ENCODE assay signal across 21 mouse cellular contexts in the genomic region with DNA sequence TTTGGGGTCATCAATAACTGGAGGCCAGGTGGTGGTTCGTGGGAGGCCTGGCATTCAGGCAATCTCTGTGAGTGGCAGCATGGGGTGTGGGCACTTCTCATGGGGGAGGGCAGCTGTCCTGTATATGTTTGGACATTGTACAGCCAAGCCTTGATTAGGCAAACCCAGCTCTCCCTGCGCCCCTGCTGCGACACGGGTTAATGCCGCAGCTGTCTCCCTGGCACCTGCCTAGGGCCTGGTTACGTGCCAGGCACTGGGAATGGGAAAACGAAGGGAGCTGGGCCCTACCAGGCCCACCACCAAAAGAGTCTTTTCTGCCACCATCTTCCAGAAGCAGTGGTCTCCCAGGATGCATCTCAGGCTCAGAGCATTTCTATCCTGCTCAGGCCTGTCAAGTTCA.
A peak's percentile ranks its signal among the peaks of the same experiment; 100 is the strongest.
DNase-seq lines count a peak whose midpoint lies in the region; ATAC-seq and TF ChIP-seq lines count a peak whose summit lies in the region.
"Had no signal": no experiment of that assay in that cellular context is flagged by ENCODE, and none has a peak within 500 bp of the region (broad histone marks: within the 10 kb centered on the region; RNA-seq: fewer than 3 reads in every experiment).

No protein-coding gene starts in this region.

- no peak overlapping the region for H3K27ac ChIP-seq in forebrain, postnatal 0 days (ENCODE audit: low read depth, low read length)
- no peak overlapping the region for H3K27ac ChIP-seq in forebrain, embryonic 15.5 days (replicated peaks)
- H3K27ac ChIP-seq in heart, embryonic 15.5 days = peak overlapping the region; percentile 31
- peak overlapping the region; percentile 20; the same call in 1 of the 2 replicates for H3K27ac ChIP-seq in midbrain, embryonic 10.5 days (replicated peaks)
- no peak overlapping the region for H3K27ac ChIP-seq in midbrain, embryonic 15.5 days
- peak overlapping the region; percentile 43; the same call in 1 of the 2 replicates for H3K27ac ChIP-seq in limb, embryonic 15.5 days
- H3K27ac ChIP-seq: embryonic facial prominence, embryonic 13.5 days; layer of hippocampus, adult 2 months; limb, embryonic 12.5 days; liver, embryonic 13.5 days had no signal

- intact Hi-C loops in heart, postnatal 25 days (cut with DNase I) = no loop called here

- H3K9ac ChIP-seq in forebrain, postnatal 0 days = no peak overlapping the region
- no peak overlapping the region for H3K9ac ChIP-seq in forebrain, embryonic 15.5 days (replicated peaks)
- H3K9ac ChIP-seq in heart, embryonic 15.5 days = no peak overlapping the region
- no peak overlapping the region for H3K9ac ChIP-seq in midbrain, embryonic 15.5 days
- no peak overlapping the region for H3K9ac ChIP-seq in limb, embryonic 15.5 days
- H3K9ac ChIP-seq: embryonic facial prominence, embryonic 13.5 days; limb, embryonic 12.5 days; liver, embryonic 13.5 days; lung, embryonic 14.5 days had no signal

- H3K4me2 ChIP-seq in forebrain, postnatal 0 days (ENCODE audit: low read depth) = no peak overlapping the region
- no peak overlapping the region for H3K4me2 ChIP-seq in forebrain, embryonic 15.5 days (replicated peaks)
- no peak overlapping the region for H3K4me2 ChIP-seq in heart, embryonic 15.5 days
- H3K4me2 ChIP-seq in midbrain, embryonic 15.5 days = no peak overlapping the region
- H3K4me2 ChIP-seq in limb, embryonic 15.5 days = no peak overlapping the region
- H3K4me2 ChIP-seq: embryonic facial prominence, embryonic 13.5 days; limb, embryonic 12.5 days; liver, embryonic 13.5 days; lung, embryonic 14.5 days had no signal

- H3K27me3 ChIP-seq in forebrain, postnatal 0 days (ENCODE audit: insufficient read depth, low read length) = no peaks in the 10 kb centered on the region
- H3K27me3 ChIP-seq in forebrain, embryonic 15.5 days = no peaks in the 10 kb centered on the region
- H3K27me3 ChIP-seq in heart, embryonic 15.5 days = no peaks in the 10 kb centered on the region
- peaks cover 6% of the 10 kb centered on the region; the same call in 1 of the 2 replicates for H3K27me3 ChIP-seq in midbrain, embryonic 10.5 days (ENCODE audit: low read depth, poor library complexity, severe bottlenecking)
- no peaks in the 10 kb centered on the region for H3K27me3 ChIP-seq in midbrain, embryonic 15.5 days (replicated peaks)
- H3K27me3 ChIP-seq in limb, embryonic 15.5 days = no peaks in the 10 kb centered on the region
- H3K27me3 ChIP-seq: embryonic facial prominence, embryonic 13.5 days; liver, embryonic 13.5 days had no signal

- 50% methylated on average over 7 of the region's 7 CpGs for WGBS in forebrain, postnatal 0 days
- WGBS in forebrain, embryonic 15.5 days = 54% methylated on average over 7 of the region's 7 CpGs
- WGBS in heart, embryonic 15.5 days = 83% methylated on average over 7 of the region's 7 CpGs
- 93% methylated on average over 7 of the region's 7 CpGs for WGBS in midbrain, embryonic 10.5 days
- 72% methylated on average over 7 of the region's 7 CpGs for WGBS in midbrain, embryonic 15.5 days
- WGBS in limb, embryonic 15.5 days = 74% methylated on average over 7 of the region's 7 CpGs

- no peak overlapping the region for H3K4me3 ChIP-seq in forebrain, postnatal 0 days (ENCODE audit: low read depth, low read length)
- no peak overlapping the region for H3K4me3 ChIP-seq in forebrain, embryonic 15.5 days
- no peak overlapping the region for H3K4me3 ChIP-seq in heart, embryonic 15.5 days
- H3K4me3 ChIP-seq in midbrain, embryonic 10.5 days = no peak overlapping the region
- no peak overlapping the region for H3K4me3 ChIP-seq in midbrain, embryonic 15.5 days
- H3K4me3 ChIP-seq in limb, embryonic 15.5 days = no peak overlapping the region
- H3K4me3 ChIP-seq: embryonic facial prominence, embryonic 13.5 days; layer of hippocampus, adult 2 months; limb, embryonic 12.5 days; liver, embryonic 13.5 days had no signal

- no peaks in the 10 kb centered on the region for H3K36me3 ChIP-seq in forebrain, postnatal 0 days (ENCODE audit: insufficient read depth)
- H3K36me3 ChIP-seq in forebrain, embryonic 15.5 days = no peaks in the 10 kb centered on the region
- H3K36me3 ChIP-seq in heart, embryonic 15.5 days = no peaks in the 10 kb centered on the region
- no peaks in the 10 kb centered on the region for H3K36me3 ChIP-seq in midbrain, embryonic 10.5 days
- no peaks in the 10 kb centered on the region for H3K36me3 ChIP-seq in midbrain, embryonic 15.5 days (replicated peaks)
- no peaks in the 10 kb centered on the region for H3K36me3 ChIP-seq in limb, embryonic 15.5 days
- H3K36me3 ChIP-seq: embryonic facial prominence, embryonic 13.5 days; limb, embryonic 12.5 days; liver, embryonic 13.5 days had no signal

- H3K4me1 ChIP-seq in forebrain, postnatal 0 days (ENCODE audit: insufficient read depth) = no peaks in the 10 kb centered on the region
- no peaks in the 10 kb centered on the region for H3K4me1 ChIP-seq in forebrain, embryonic 15.5 days
- peaks cover 42% of the 10 kb centered on the region for H3K4me1 ChIP-seq in heart, embryonic 15.5 days (replicated peaks)
- peaks cover 23% of the 10 kb centered on the region for H3K4me1 ChIP-seq in midbrain, embryonic 10.5 days
- peaks cover 8% of the 10 kb centered on the region; the same call in 1 of the 2 replicates for H3K4me1 ChIP-seq in midbrain, embryonic 15.5 days
- peaks cover 50% of the 10 kb centered on the region for H3K4me1 ChIP-seq in limb, embryonic 15.5 days

- no peak for ATAC-seq in forebrain, postnatal 0 days
- ATAC-seq in forebrain, embryonic 15.5 days (replicated peaks) = no peak
- no peak for ATAC-seq in heart, embryonic 15.5 days (replicated peaks; ENCODE audit: insufficient number of reproducible peaks, insufficient read depth, low FRiP score, low read depth)
- no peak for ATAC-seq in midbrain, embryonic 15.5 days (replicated peaks)
- ATAC-seq in limb, embryonic 15.5 days (ENCODE audit: insufficient number of reproducible peaks, low FRiP score, low TSS enrichment, low read depth) = no peak

- no peaks in the 10 kb centered on the region for H3K9me3 ChIP-seq in forebrain, postnatal 0 days (ENCODE audit: low read length)
- H3K9me3 ChIP-seq in forebrain, embryonic 15.5 days = no peaks in the 10 kb centered on the region
- H3K9me3 ChIP-seq in heart, embryonic 15.5 days (replicated peaks) = no peaks in the 10 kb centered on the region
- H3K9me3 ChIP-seq in midbrain, embryonic 10.5 days (replicated peaks) = no peaks in the 10 kb centered on the region
- H3K9me3 ChIP-seq in midbrain, embryonic 15.5 days = no peaks in the 10 kb centered on the region
- no peaks in the 10 kb centered on the region for H3K9me3 ChIP-seq in limb, embryonic 15.5 days
- H3K9me3 ChIP-seq: embryonic facial prominence, embryonic 13.5 days; limb, embryonic 12.5 days; liver, embryonic 13.5 days had no signal

- DNase-seq in forebrain, postnatal 0 days = peak; percentile 13
- DNase-seq in heart, postnatal 25 days (ENCODE audit: low spot score) = no peak
- DNase-seq in midbrain, embryonic 10.5 days (ENCODE audit: low spot score) = no peak
- DNase-seq in layer of hippocampus, postnatal 36 days = no peak
- DNase-seq: adrenal gland, postnatal 25 days; B cell, adult 2 months; cerebellum, adult 8-10 months; heart, adult 11 months; kidney, adult 2 months; kidney, postnatal 10 days; liver, embryonic 13.5 days; lung, postnatal 36 days; thymus, postnatal 25 days had no signal

- no peak for TF ChIP-seq CTCF in forebrain, postnatal 0 days (IDR thresholded peaks at IDR 0.05; ENCODE audit: low read depth)

Comparison
In these comparisons a context has a peak if more than half of its experiments do, and no peak if none do; other contexts are left out.
1. H3K27ac ChIP-seq: peak in heart, embryonic 15.5 days (single experiment), midbrain, embryonic 10.5 days (single experiment) and limb, embryonic 15.5 days (single experiment); none in forebrain, postnatal 0 days (single experiment), forebrain, embryonic 15.5 days (single experiment) and midbrain, embryonic 15.5 days (single experiment).